ENCODE assay signal across 9 mouse cellular contexts in genomic region chr3:95893126-95893525, GRCm38 (mm10). TPM values are rescaled to one million over a fixed set of nuclear protein-coding genes. Genes with fewer than 3 reads are reported as not detected.
A peak's percentile ranks its signal among the peaks of the same experiment; 100 is the strongest.
DNase-seq lines count a peak whose midpoint lies in the region; ATAC-seq lines count a peak whose summit lies in the region.
"Had no signal": no experiment of that assay in that cellular context is flagged by ENCODE, and none has a peak within 500 bp of the region (broad histone marks: within the 10 kb centered on the region; RNA-seq: fewer than 3 reads in every experiment).

No protein-coding gene starts in this region.

- WGBS in embryonic facial prominence, embryonic 12.5 days = 20% methylated on average over 7 of the region's 7 CpGs
- 13% methylated on average over 7 of the region's 7 CpGs for WGBS in intestine, embryonic 15.5 days
- WGBS in midbrain, embryonic 10.5 days = 30% methylated on average over 7 of the region's 7 CpGs

- peaks cover 25% of the 10 kb centered on the region for H3K4me1 ChIP-seq in embryonic facial prominence, embryonic 12.5 days
- peaks cover 21% of the 10 kb centered on the region for H3K4me1 ChIP-seq in intestine, embryonic 15.5 days (replicated peaks)
- H3K4me1 ChIP-seq in midbrain, embryonic 10.5 days = peaks cover 41% of the 10 kb centered on the region

- no peaks in the 10 kb centered on the region for H3K9me3 ChIP-seq in embryonic facial prominence, embryonic 12.5 days
- H3K9me3 ChIP-seq in intestine, embryonic 15.5 days = no peaks in the 10 kb centered on the region
- H3K9me3 ChIP-seq in midbrain, embryonic 10.5 days (replicated peaks) = no peaks in the 10 kb centered on the region

- H3K27ac ChIP-seq in embryonic facial prominence, embryonic 12.5 days = peak overlapping the region; percentile 76
- H3K27ac ChIP-seq in intestine, embryonic 15.5 days = peak overlapping the region; percentile 88
- peak overlapping the region; percentile 82 for H3K27ac ChIP-seq in midbrain, embryonic 10.5 days (replicated peaks)

- H3K4me3 ChIP-seq in embryonic facial prominence, embryonic 12.5 days = peak overlapping the region; percentile 55
- H3K4me3 ChIP-seq in intestine, embryonic 15.5 days (replicated peaks) = peak overlapping the region; percentile 55
- H3K4me3 ChIP-seq in midbrain, embryonic 10.5 days = peak overlapping the region; percentile 80

- ATAC-seq in embryonic facial prominence, embryonic 12.5 days (ENCODE audit: insufficient number of reproducible peaks, insufficient read depth, low FRiP score, low TSS enrichment) = no peak
- peak; percentile 1; the same call in 1 of the 2 replicates for ATAC-seq in intestine, embryonic 15.5 days

- peak; percentile 96 for DNase-seq in heart, adult 11 months
- DNase-seq in heart, adult 8-10 months (ENCODE audit: low spot score) = no peak
- DNase-seq in midbrain, embryonic 10.5 days (ENCODE audit: low spot score) = no peak
- DNase-seq in right cerebral cortex, adult 18-20 months = no peak
- DNase-seq in urinary bladder, adult 2 months (ENCODE audit: low spot score) = no peak
- DNase-seq in cerebellum, adult 8-10 months = no peak

- peaks cover 8% of the 10 kb centered on the region for H3K36me3 ChIP-seq in embryonic facial prominence, embryonic 12.5 days
- H3K36me3 ChIP-seq in intestine, embryonic 15.5 days = peaks cover 4% of the 10 kb centered on the region; the same call in 1 of the 2 replicates
- H3K36me3 ChIP-seq in midbrain, embryonic 10.5 days = peaks cover 16% of the 10 kb centered on the region

- peak overlapping the region; percentile 54 for H3K4me2 ChIP-seq in embryonic facial prominence, embryonic 12.5 days (replicated peaks)
- H3K4me2 ChIP-seq in intestine, embryonic 15.5 days (replicated peaks) = peak overlapping the region; percentile 53

- peak overlapping the region; percentile 8; the same call in 1 of the 2 replicates for H3K9ac ChIP-seq in embryonic facial prominence, embryonic 12.5 days
- no peak overlapping the region for H3K9ac ChIP-seq in intestine, embryonic 15.5 days

- no peaks in the 10 kb centered on the region for H3K27me3 ChIP-seq in embryonic facial prominence, embryonic 12.5 days
- H3K27me3 ChIP-seq in intestine, embryonic 15.5 days (replicated peaks) = no peaks in the 10 kb centered on the region
- H3K27me3 ChIP-seq in midbrain, embryonic 10.5 days (ENCODE audit: low read depth, poor library complexity, severe bottlenecking) = peaks cover 5% of the 10 kb centered on the region; the same call in 1 of the 2 replicates

RNA-seq across cellular contexts. Expression of gene Aph1a, which starts 0.6 kb away (rescaled TPM):
- total RNA-seq in heart, adult 8-10 months (2022) = 100 to 1,000 TPM; 102 to 115 (median 107) TPM
- 27.5 and 31.3 TPM in 2 replicates for polyA plus RNA-seq in embryonic facial prominence, embryonic 12.5 days (2016; fragmentation: Nextera tagmentation; extraction: Ambion mirVana)
- polyA plus RNA-seq in intestine, embryonic 15.5 days (2015; fragmentation: Nextera tagmentation; extraction: Ambion mirVana) = 38.3 and 38.8 TPM in 2 replicates
- 31.1 and 37.4 TPM in 2 replicates for polyA plus RNA-seq in midbrain, embryonic 10.5 days (2016; fragmentation: Nextera tagmentation; extraction: Ambion mirVana)
- polyA plus RNA-seq in urinary bladder, adult 2 months (2012; rRNA removed) = 84.0 and 96.2 TPM in 2 replicates

RNA-seq across cellular contexts. Expression of gene BC028528, which starts 1.3 kb away (rescaled TPM):
- total RNA-seq in heart, adult 8-10 months (2022) = 10 to 100 TPM in 2 of 4 experiments, 1 to 10 TPM in 2; 6.3 to 12.0 (median 8.4) TPM
- polyA plus RNA-seq in embryonic facial prominence, embryonic 12.5 days (2016; fragmentation: Nextera tagmentation; extraction: Ambion mirVana) = 14.3 and 14.4 TPM in 2 replicates
- 21.3 and 22.9 TPM in 2 replicates for polyA plus RNA-seq in intestine, embryonic 15.5 days (2015; fragmentation: Nextera tagmentation; extraction: Ambion mirVana)
- 8.1 and 9.6 TPM in 2 replicates for polyA plus RNA-seq in midbrain, embryonic 10.5 days (2016; fragmentation: Nextera tagmentation; extraction: Ambion mirVana)
- 28.6 and 30.4 TPM in 2 replicates for polyA plus RNA-seq in urinary bladder, adult 2 months (2012; rRNA removed)

RNA-seq across cellular contexts. Expression of gene Ciart, which starts 11.1 kb away (rescaled TPM):
- 10 to 100 TPM; 12.0 to 58.8 (median 26.9) TPM for total RNA-seq in heart, adult 8-10 months (2022)
- polyA plus RNA-seq in embryonic facial prominence, embryonic 12.5 days (2016; fragmentation: Nextera tagmentation; extraction: Ambion mirVana) = 5.9 and 6.2 TPM in 2 replicates
- 5.6 and 5.8 TPM in 2 replicates for polyA plus RNA-seq in intestine, embryonic 15.5 days (2015; fragmentation: Nextera tagmentation; extraction: Ambion mirVana)
- polyA plus RNA-seq in midbrain, embryonic 10.5 days (2016; fragmentation: Nextera tagmentation; extraction: Ambion mirVana) = 7.9 and 12.3 TPM in 2 replicates
- 37.5 and 49.5 TPM in 2 replicates for polyA plus RNA-seq in urinary bladder, adult 2 months (2012; rRNA removed)

RNA-seq across cellular contexts. Expression of gene Car14, which starts 11.4 kb away (rescaled TPM):
- total RNA-seq in heart, adult 8-10 months (2022) = 100 to 1,000 TPM; 170 to 196 (median 181) TPM
- 30.1 and 36.4 TPM in 2 replicates for polyA plus RNA-seq in embryonic facial prominence, embryonic 12.5 days (2016; fragmentation: Nextera tagmentation; extraction: Ambion mirVana)
- polyA plus RNA-seq in intestine, embryonic 15.5 days (2015; fragmentation: Nextera tagmentation; extraction: Ambion mirVana) = 1.5 and 1.9 TPM in 2 replicates
- polyA plus RNA-seq in midbrain, embryonic 10.5 days (2016; fragmentation: Nextera tagmentation; extraction: Ambion mirVana) = 67.7 and 93.9 TPM in 2 replicates
- polyA plus RNA-seq in urinary bladder, adult 2 months (2012; rRNA removed) = 14.7 and 17.0 TPM in 2 replicates
- total RNA-seq: hematopoietic stem cell, adult 5-6 weeks had no signal

RNA-seq across cellular contexts. Expression of gene Mrps21, which starts 21.8 kb away (rescaled TPM):
- 100 to 1,000 TPM; 312 to 354 (median 350) TPM for total RNA-seq in heart, adult 8-10 months (2022)
- 332 and 346 TPM in 2 replicates for polyA plus RNA-seq in embryonic facial prominence, embryonic 12.5 days (2016; fragmentation: Nextera tagmentation; extraction: Ambion mirVana)
- 346 and 351 TPM in 2 replicates for polyA plus RNA-seq in intestine, embryonic 15.5 days (2015; fragmentation: Nextera tagmentation; extraction: Ambion mirVana)
- 354 and 390 TPM in 2 replicates for polyA plus RNA-seq in midbrain, embryonic 10.5 days (2016; fragmentation: Nextera tagmentation; extraction: Ambion mirVana)
- polyA plus RNA-seq in urinary bladder, adult 2 months (2012; rRNA removed) = 245 and 291 TPM in 2 replicates
